ENCODE assay signal across 8 mouse cellular contexts in genomic region chr13:34163304-34163975, GRCm38 (mm10). TPM values are rescaled to one million over a fixed set of nuclear protein-coding genes. Genes with fewer than 3 reads are reported as not detected.
DNase-seq lines count a peak whose midpoint lies in the region; ATAC-seq and TF ChIP-seq lines count a peak whose summit lies in the region.

No protein-coding gene starts in this region.

- peak overlapping the region; percentile 26 for H3K9ac ChIP-seq in heart, adult 2 months (ENCODE audit: low read depth, low read length)
- peak overlapping the region; percentile 82 for H3K9ac ChIP-seq in liver, embryonic 12.5 days

- TF ChIP-seq EP300 in heart, adult 2 months (IDR thresholded peaks at IDR 0.05; ENCODE audit: insufficient read depth, low read depth, low read length): no peak

- no peak for TF ChIP-seq CTCF in heart, adult 2 months (IDR thresholded peaks at IDR 0.05)

- H3K4me3 ChIP-seq in heart, adult 2 months: peak overlapping the region; percentile 94
- H3K4me3 ChIP-seq in forebrain, embryonic 10.5 days: peak overlapping the region; percentile 70
- H3K4me3 ChIP-seq in liver, embryonic 12.5 days: peak overlapping the region; percentile 88

- no peaks in the 10 kb centered on the region for H3K27me3 ChIP-seq in heart, adult 2 months (ENCODE audit: control insufficient read depth, insufficient read depth, low read length)
- H3K27me3 ChIP-seq in forebrain, embryonic 10.5 days (ENCODE audit: poor library complexity, severe bottlenecking): no peaks in the 10 kb centered on the region
- no peaks in the 10 kb centered on the region for H3K27me3 ChIP-seq in liver, embryonic 12.5 days (replicated peaks)

- no peaks in the 10 kb centered on the region for H3K36me3 ChIP-seq in heart, adult 2 months (ENCODE audit: control insufficient read depth, insufficient read depth, low read length)
- H3K36me3 ChIP-seq in forebrain, embryonic 10.5 days (replicated peaks): peaks cover 24% of the 10 kb centered on the region
- peaks cover 11% of the 10 kb centered on the region for H3K36me3 ChIP-seq in liver, embryonic 12.5 days

- no peak for DNase-seq in heart, adult 2 months
- DNase-seq in heart, adult 18-20 months: no peak
- peak; percentile 72 for DNase-seq in A20 (ENCODE audit: low read depth, low spot score)
- no peak for DNase-seq in forebrain, embryonic 10.5 days (ENCODE audit: extremely low spot score, low spot score)
- no peak for DNase-seq in retina, postnatal 1 day
- DNase-seq in left cerebral cortex, postnatal 4 days: no peak
- no peak for DNase-seq in urinary bladder, postnatal 10 days (ENCODE audit: low spot score)

- intact Hi-C loops in heart, adult 2 months (cut with DNase I): no loop called here
- intact Hi-C loops in left cerebral cortex, postnatal 4 days (cut with DNase I): no loop called here

- H3K4me2 ChIP-seq in liver, embryonic 12.5 days: peak overlapping the region; percentile 75

- ATAC-seq in liver, embryonic 12.5 days: no peak

- H3K4me1 ChIP-seq in heart, adult 2 months (ENCODE audit: control insufficient read depth, insufficient read depth, low read length): peaks cover 1% of the 10 kb centered on the region; the same call in 1 of the 2 replicates
- H3K4me1 ChIP-seq in forebrain, embryonic 10.5 days: peaks cover 18% of the 10 kb centered on the region
- peaks cover 24% of the 10 kb centered on the region for H3K4me1 ChIP-seq in liver, embryonic 12.5 days

- H3K9me3 ChIP-seq in forebrain, embryonic 10.5 days: peaks cover 10% of the 10 kb centered on the region
- H3K9me3 ChIP-seq in liver, embryonic 12.5 days (replicated peaks): no peaks in the 10 kb centered on the region

- TF ChIP-seq POLR2A in heart, adult 2 months (IDR thresholded peaks at IDR 0.05; ENCODE audit: insufficient read depth, low read depth, low read length): no peak

- H3K27ac ChIP-seq in heart, adult 2 months: peak overlapping the region; percentile 97
- H3K27ac ChIP-seq in forebrain, embryonic 10.5 days: peak overlapping the region; percentile 94
- peak overlapping the region; percentile 87 for H3K27ac ChIP-seq in liver, embryonic 12.5 days

- no peaks in the 10 kb centered on the region for H3K79me2 ChIP-seq in heart, adult 2 months (replicated peaks; ENCODE audit: control insufficient read depth, insufficient read depth, low read length)

- 31% methylated on average over 12 of the region's 12 CpGs for WGBS in heart, adult 2 months
- 51% methylated on average over 12 of the region's 12 CpGs for WGBS in forebrain, embryonic 10.5 days
- 32% methylated on average over 12 of the region's 12 CpGs for WGBS in liver, embryonic 12.5 days (ENCODE audit: insufficient replicate concordance)

RNA-seq across cellular contexts. Expression of gene Psmg4, which starts 0.7 kb away (rescaled TPM):
- 10 to 100 TPM; 23.1 to 29.0 TPM for total RNA-seq in heart, adult 2 months (2021)
- polyA plus RNA-seq in heart, adult 2 months (2012; rRNA removed): 32.2 and 51.2 TPM in 2 replicates
- total RNA-seq in heart, adult 18-20 months (2021): 10 to 100 TPM; 25.0 to 32.9 TPM
- 129 and 133 TPM in 2 replicates for polyA plus RNA-seq in forebrain, embryonic 10.5 days (2016; fragmentation: Nextera tagmentation; extraction: Ambion mirVana)
- 55.2 and 60.4 TPM in 2 replicates for polyA plus RNA-seq in liver, embryonic 12.5 days (2016; fragmentation: Nextera tagmentation; extraction: Ambion mirVana)
- total RNA-seq in left cerebral cortex, postnatal 4 days (2021): 10 to 100 TPM; 45.5 to 46.4 TPM

RNA-seq across cellular contexts. Expression of gene Tubb2b, which starts 33.2 kb away (rescaled TPM):
- 1 to 10 TPM; 2.6 to 5.3 TPM for total RNA-seq in heart, adult 2 months (2021)
- 6.2 and 7.8 TPM in 2 replicates for polyA plus RNA-seq in heart, adult 2 months (2012; rRNA removed)
- 1 to 10 TPM; 4.8 to 8.6 TPM for total RNA-seq in heart, adult 18-20 months (2021)
- polyA plus RNA-seq in forebrain, embryonic 10.5 days (2016; fragmentation: Nextera tagmentation; extraction: Ambion mirVana): 137 and 151 TPM in 2 replicates
- polyA plus RNA-seq in liver, embryonic 12.5 days (2016; fragmentation: Nextera tagmentation; extraction: Ambion mirVana): 1.6 and 1.9 TPM in 2 replicates
- total RNA-seq in left cerebral cortex, postnatal 4 days (2021): 1,000 to 10,000 TPM; 3,894 to 3,983 TPM

Comparison
In these comparisons a context has a peak if more than half of its experiments do, and no peak if none do; other contexts are left out.
1. RNA of gene Tubb2b, which starts 33.2 kb away (total RNA-seq): 3,894 to 3,983 TPM in left cerebral cortex, postnatal 4 days; 4.8 to 8.6 TPM in heart, adult 18-20 months and 2.6 to 5.3 TPM in heart, adult 2 months; every median in the first group is over 100 times any median in the second.
2. Peak in every context shown above with its lines, with median percentiles within 50 percentile points of each other: H3K27ac ChIP-seq and H3K4me3 ChIP-seq.